Mouse (Mus musculus): Measurements from ENCODE around the gene Ftsj1.
A peak's percentile ranks its signal among the peaks of the same experiment; 100 is the strongest.

Ftsj1 gene

GRCm38 (mm10) chrX:8255807-8256206, 3.6 kb upstream of the Ftsj1 start:
- H3K4me1 ChIP-seq (replicated peaks; ENCODE audit: low read depth, low read length): peaks cover 52% of the 10 kb centered on the region
- no peaks in the 10 kb centered on the region for H3K9me3 ChIP-seq (ENCODE audit: low read length)
- H3K27me3 ChIP-seq (ENCODE audit: insufficient read depth, low read length): no peaks in the 10 kb centered on the region
- no peak for TF ChIP-seq NANOG (IDR thresholded peaks at IDR 0.05; ENCODE audit: borderline replicate concordance, low read length)
- H3K4me3 ChIP-seq (replicated peaks; ENCODE audit: low read length): no peak overlapping the region
- H3K36me3 ChIP-seq (ENCODE audit: insufficient read depth, low read length): no peaks in the 10 kb centered on the region

- Histone ChIP-seq H3K4me3 (replicated peaks; ENCODE audit: low read length) (no peak overlapping the region), H3K4me1 (replicated peaks; ENCODE audit: low read depth, low read length) (peaks cover 38% of the 10 kb centered on the region), H3K36me3 (ENCODE audit: insufficient read depth, low read length) (peaks cover 17% of the 10 kb centered on the region), H3K27me3 (ENCODE audit: insufficient read depth, low read length) (no peaks in the 10 kb centered on the region), H3K9me3 (ENCODE audit: low read length) (no peaks in the 10 kb centered on the region)
- TF ChIP-seq CTCF (conservative IDR thresholded peaks at IDR 0.05; ENCODE audit: low read length) (no peak), POU5F1 (IDR thresholded peaks at IDR 0.05; ENCODE audit: borderline replicate concordance, low read length) (no peak), NANOG (IDR thresholded peaks at IDR 0.05; ENCODE audit: borderline replicate concordance, low read length) (no peak)
These were observed 1.5 kb upstream of the Ftsj1 start for GRCm38 (mm10) chrX:8253711-8254110.

GRCm38 (mm10) chrX:8251789-8252333, 345 bp downstream of the Ftsj1 start:
- Histone ChIP-seq H3K9me3 (ENCODE audit: low read length) (no peaks in the 10 kb centered on the region), H3K36me3 (ENCODE audit: insufficient read depth, low read length) (peaks cover 22% of the 10 kb centered on the region), H3K4me1 (replicated peaks; ENCODE audit: low read depth, low read length) (peaks cover 24% of the 10 kb centered on the region), H3K27me3 (ENCODE audit: insufficient read depth, low read length) (no peaks in the 10 kb centered on the region), H3K4me3 (replicated peaks; ENCODE audit: low read length) (peak overlapping the region; percentile 87)
- TF ChIP-seq NANOG (IDR thresholded peaks at IDR 0.05; ENCODE audit: borderline replicate concordance, low read length): no peak
- TF ChIP-seq CTCF (conservative IDR thresholded peaks at IDR 0.05; ENCODE audit: low read length): no peak
- no peak for TF ChIP-seq POU5F1 (IDR thresholded peaks at IDR 0.05; ENCODE audit: borderline replicate concordance, low read length)

- peaks cover 50% of the 10 kb centered on the region for H3K36me3 ChIP-seq (ENCODE audit: insufficient read depth, low read length)
- H3K27me3 ChIP-seq (ENCODE audit: insufficient read depth, low read length): no peaks in the 10 kb centered on the region
- no peaks in the 10 kb centered on the region for H3K9me3 ChIP-seq (ENCODE audit: low read length)
- no peak for TF ChIP-seq NANOG (IDR thresholded peaks at IDR 0.05; ENCODE audit: borderline replicate concordance, low read length)
- H3K4me3 ChIP-seq (replicated peaks; ENCODE audit: low read length): no peak overlapping the region
- H3K4me1 ChIP-seq (replicated peaks; ENCODE audit: low read depth, low read length): peaks cover 22% of the 10 kb centered on the region
These were observed 3.6 kb downstream of the Ftsj1 start for GRCm38 (mm10) chrX:8248542-8249120.

GRCm38 (mm10) chrX:8247680-8248079, 4.5 kb downstream of the Ftsj1 start:
- Histone ChIP-seq H3K4me1 (replicated peaks; ENCODE audit: low read depth, low read length) (peaks cover 22% of the 10 kb centered on the region), H3K27me3 (ENCODE audit: insufficient read depth, low read length) (no peaks in the 10 kb centered on the region), H3K9me3 (ENCODE audit: low read length) (no peaks in the 10 kb centered on the region), H3K4me3 (replicated peaks; ENCODE audit: low read length) (no peak overlapping the region), H3K36me3 (ENCODE audit: insufficient read depth, low read length) (peaks cover 58% of the 10 kb centered on the region)
- TF ChIP-seq NANOG (IDR thresholded peaks at IDR 0.05; ENCODE audit: borderline replicate concordance, low read length) (no peak), CTCF (conservative IDR thresholded peaks at IDR 0.05; ENCODE audit: low read length) (no peak; the same call in 1 of the 2 replicates), POU5F1 (IDR thresholded peaks at IDR 0.05; ENCODE audit: borderline replicate concordance, low read length) (no peak)

GRCm38 (mm10) chrX:8238804-8239395, 13.3 kb downstream of the Ftsj1 start:
- Histone ChIP-seq H3K9me3 (ENCODE audit: low read length) (no peaks in the 10 kb centered on the region), H3K36me3 (ENCODE audit: insufficient read depth, low read length) (peaks cover 28% of the 10 kb centered on the region), H3K4me3 (replicated peaks; ENCODE audit: low read length) (no peak overlapping the region), H3K27me3 (ENCODE audit: insufficient read depth, low read length) (no peaks in the 10 kb centered on the region), H3K4me1 (replicated peaks; ENCODE audit: low read depth, low read length) (peaks cover 23% of the 10 kb centered on the region)
- no peak for TF ChIP-seq POU5F1 (IDR thresholded peaks at IDR 0.05; ENCODE audit: borderline replicate concordance, low read length)
- TF ChIP-seq NANOG (IDR thresholded peaks at IDR 0.05; ENCODE audit: borderline replicate concordance, low read length): no peak
- no peak for TF ChIP-seq CTCF (conservative IDR thresholded peaks at IDR 0.05; ENCODE audit: low read length)

GRCm38 (mm10) chrX:8236704-8237103, 15.5 kb downstream of the Ftsj1 start:
- no peak for TF ChIP-seq NANOG (IDR thresholded peaks at IDR 0.05; ENCODE audit: borderline replicate concordance, low read length)
- no peak for TF ChIP-seq CTCF (conservative IDR thresholded peaks at IDR 0.05; ENCODE audit: low read length)
- TF ChIP-seq POU5F1 (IDR thresholded peaks at IDR 0.05; ENCODE audit: borderline replicate concordance, low read length): no peak
- Histone ChIP-seq H3K4me3 (replicated peaks; ENCODE audit: low read length) (no peak overlapping the region), H3K27me3 (ENCODE audit: insufficient read depth, low read length) (no peaks in the 10 kb centered on the region), H3K9me3 (ENCODE audit: low read length) (no peaks in the 10 kb centered on the region), H3K36me3 (ENCODE audit: insufficient read depth, low read length) (peaks cover 15% of the 10 kb centered on the region), H3K4me1 (replicated peaks; ENCODE audit: low read depth, low read length) (peaks cover 23% of the 10 kb centered on the region)

- TF ChIP-seq NANOG (IDR thresholded peaks at IDR 0.05; ENCODE audit: borderline replicate concordance, low read length): no peak
- no peak for TF ChIP-seq CTCF (conservative IDR thresholded peaks at IDR 0.05; ENCODE audit: low read length)
- TF ChIP-seq POU5F1 (IDR thresholded peaks at IDR 0.05; ENCODE audit: borderline replicate concordance, low read length): no peak
- Histone ChIP-seq H3K27me3 (ENCODE audit: insufficient read depth, low read length) (no peaks in the 10 kb centered on the region), H3K4me1 (replicated peaks; ENCODE audit: low read depth, low read length) (peaks cover 17% of the 10 kb centered on the region), H3K36me3 (ENCODE audit: insufficient read depth, low read length) (no peaks in the 10 kb centered on the region), H3K4me3 (replicated peaks; ENCODE audit: low read length) (no peak overlapping the region), H3K9me3 (ENCODE audit: low read length) (no peaks in the 10 kb centered on the region)
These were observed 18.6 kb downstream of the Ftsj1 start for GRCm38 (mm10) chrX:8233602-8234001.

GRCm38 (mm10) chrX:8230272-8230671, 21.9 kb downstream of the Ftsj1 start:
- TF ChIP-seq NANOG (IDR thresholded peaks at IDR 0.05; ENCODE audit: borderline replicate concordance, low read length) (no peak), POU5F1 (IDR thresholded peaks at IDR 0.05; ENCODE audit: borderline replicate concordance, low read length) (no peak), CTCF (conservative IDR thresholded peaks at IDR 0.05; ENCODE audit: low read length) (no peak)
- Histone ChIP-seq H3K27me3 (ENCODE audit: insufficient read depth, low read length) (no peaks in the 10 kb centered on the region), H3K36me3 (ENCODE audit: insufficient read depth, low read length) (no peaks in the 10 kb centered on the region), H3K4me1 (replicated peaks; ENCODE audit: low read depth, low read length) (peaks cover 11% of the 10 kb centered on the region), H3K9me3 (ENCODE audit: low read length) (no peaks in the 10 kb centered on the region), H3K4me3 (replicated peaks; ENCODE audit: low read length) (peak overlapping the region; percentile 46)
